Mouse (Mus musculus) ES-E14 (cell line): ENCODE data around the gene Sfxn5. TPM values are rescaled to one million over a fixed set of nuclear protein-coding genes. Genes with fewer than 3 reads are reported as not detected.

Experiments
- DNase-seq: peaks from one replicate; pipeline ENCODE4 v3.0.0-alpha.2; 2013; ENCODE audit warnings: low read depth, low spot score
- H3K27ac ChIP-seq: 2 replicates; pipeline ENCODE4 v1.5.1; 2012; ENCODE audit warnings: low read depth, mild to moderate bottlenecking, low read length, moderate library complexity, mixed read lengths; ENCODE audit not compliant: poor library complexity, insufficient read depth, severe bottlenecking
- H3K36me3 ChIP-seq: 2 replicates; pipeline ENCODE4 v1.6.1; 2012; ENCODE audit warnings: mild to moderate bottlenecking, low read length, moderate library complexity, mixed read lengths; ENCODE audit not compliant: control insufficient read depth, poor library complexity, insufficient read depth, severe bottlenecking
- H3K4me1 ChIP-seq, 2 experiments: fragments of 150-350 bp in 1 of 2; sonication (generic) in 1 of 2; 2 replicates each; pipeline ENCODE4 v1.6.1; 2012; ENCODE audit warnings: low read length in 2 of 2, mild to moderate bottlenecking in 1 of 2, mixed read lengths in 1 of 2; ENCODE audit not compliant: control insufficient read depth in 2 of 2, insufficient read depth in 2 of 2, poor library complexity in 1 of 2
- H3K4me3 ChIP-seq, 2 experiments: fragments of 150-350 bp in 1 of 2; sonication (generic) in 1 of 2; 2 replicates each; pipeline ENCODE4 v1.5.1; 2012; ENCODE audit warnings: low read length in 2 of 2, low read depth in 1 of 2, mild to moderate bottlenecking in 1 of 2, mixed read lengths in 1 of 2; ENCODE audit not compliant: insufficient read depth in 1 of 2, poor library complexity in 1 of 2, severe bottlenecking in 1 of 2
- H3K9ac ChIP-seq: 2 replicates; pipeline ENCODE4 v1.6.1; 2012; ENCODE audit warnings: low read depth, mild to moderate bottlenecking, low read length, mixed read lengths; ENCODE audit not compliant: poor library complexity, insufficient read depth, severe bottlenecking
- H3K9me3 ChIP-seq: fragments of 150-350 bp; sonication (generic); 2 replicates; pipeline ENCODE4 v1.6.1; 2012; ENCODE audit warnings: low read depth, mild to moderate bottlenecking, low read length; ENCODE audit not compliant: control insufficient read depth, insufficient read depth
- CHD2 ChIP-seq: IDR thresholded peaks from 2 replicates; pipeline ENCODE4 v1.6.1; 2014; ENCODE audit warnings: mild to moderate bottlenecking, low read depth, low read length, inconsistent platforms
- HCFC1 ChIP-seq: IDR thresholded peaks from 2 replicates; pipeline ENCODE4 v1.6.1; 2012; ENCODE audit warnings: low read length, inconsistent platforms, borderline replicate concordance; ENCODE audit not compliant: insufficient read depth
- MAFK ChIP-seq: IDR thresholded peaks from 2 replicates; pipeline ENCODE4 v1.6.1; 2014; ENCODE audit warnings: mild to moderate bottlenecking, low read depth, low read length, inconsistent platforms; ENCODE audit not compliant: insufficient read depth
- ZC3H11A ChIP-seq: IDR thresholded peaks from 2 replicates; pipeline ENCODE4 v1.6.1; 2012; ENCODE audit warnings: low read depth, mild to moderate bottlenecking, inconsistent platforms, low read length, borderline replicate concordance
- ZNF384 ChIP-seq: IDR thresholded peaks from 2 replicates; pipeline ENCODE4 v1.6.1; 2012; ENCODE audit warnings: low read depth, low read length, inconsistent platforms
- in situ Hi-C, 2 experiments: fragments of 600-800 bp; cut with MboI; formaldehyde crosslinking; loops; one replicate each; pipeline ENCODE4 v1.15.1; 2025; ENCODE audit warnings: low sequenced_read_pairs in 2 of 2, inconsistent platforms in 1 of 2; ENCODE audit not compliant: unreplicated experiment in 2 of 2
- total RNA-seq: library from RNA; depleted of rRNA; stranded (reverse); fragments of 300-350 nt; gene quantifications from 2 replicates; pipeline ENCODE4 v1.2.3, GENCODE M21; 2012

Gene Sfxn5
- total RNA-seq, 1 experiment = 4.9 TPM

GRCm38 (mm10) chr6:85272436-85272835 is 60.8 kb downstream of the Sfxn5 start:
- H3K36me3 ChIP-seq = no peaks in the 10 kb centered on the region
- H3K4me1 ChIP-seq = peaks cover 0 to 24% of the 10 kb centered on the region in 2 experiments; a peak in 1 of 4 replicates
- in situ Hi-C loops = no loop called here
- no peak overlapping the region for H3K27ac ChIP-seq
- DNase-seq = no peak
- H3K9ac ChIP-seq = no peak overlapping the region
- H3K9me3 ChIP-seq = no peaks in the 10 kb centered on the region
- no peak overlapping the region for H3K4me3 ChIP-seq
- no peak for TF ChIP-seq HCFC1
- TF ChIP-seq ZC3H11A = no peak
- no peak for TF ChIP-seq CHD2
- no peak for TF ChIP-seq ZNF384
- no peak for TF ChIP-seq MAFK

GRCm38 (mm10) chr6:85266060-85266459 is 67.2 kb downstream of the Sfxn5 start:
- Histone ChIP-seq H3K4me1 (peaks cover 0 to 23% of the 10 kb centered on the region in 2 experiments; a peak in 1 of 4 replicates), H3K36me3 (no peaks in the 10 kb centered on the region), H3K9ac (no peak overlapping the region), H3K4me3 (no peak overlapping the region), H3K27ac (no peak overlapping the region), H3K9me3 (no peaks in the 10 kb centered on the region)
- TF ChIP-seq ZNF384 (no peak), CHD2 (no peak)
- in situ Hi-C loops = no loop called here
- DNase-seq = no peak

GRCm38 (mm10) chr6:85264982-85265518 is 68.2 kb downstream of the Sfxn5 start:
- Histone ChIP-seq H3K36me3 (no peaks in the 10 kb centered on the region), H3K4me3 (no peak overlapping the region), H3K9me3 (no peaks in the 10 kb centered on the region), H3K27ac (no peak overlapping the region), H3K9ac (no peak overlapping the region), H3K4me1 (peaks cover 0 to 19% of the 10 kb centered on the region in 2 experiments; a peak in 1 of 4 replicates)
- no peak for TF ChIP-seq MAFK
- TF ChIP-seq CHD2 = no peak
- no peak for TF ChIP-seq ZNF384
- no peak for TF ChIP-seq HCFC1
- DNase-seq = no peak
- in situ Hi-C loops = no loop called here

GRCm38 (mm10) chr6:85262865-85263515 is 70.2 kb downstream of the Sfxn5 start:
- Histone ChIP-seq H3K36me3 (no peaks in the 10 kb centered on the region), H3K4me3 (no peak overlapping the region), H3K9ac (no peak overlapping the region), H3K9me3 (no peaks in the 10 kb centered on the region), H3K4me1 (peaks cover 0 to 10% of the 10 kb centered on the region in 2 experiments; a peak in 1 of 4 replicates), H3K27ac (no peak overlapping the region)
- DNase-seq = peak; percentile 61
- in situ Hi-C loops = no loop called here
- no peak for TF ChIP-seq ZC3H11A
- no peak for TF ChIP-seq ZNF384
- no peak for TF ChIP-seq HCFC1
- TF ChIP-seq MAFK = no peak
- TF ChIP-seq CHD2 = no peak
